Mouse (Mus musculus) midbrain, embryonic 14.5 days (tissue): ENCODE measurements around the gene Iqce. TPM values are rescaled to one million over a fixed set of nuclear protein-coding genes. Genes with fewer than 3 reads are reported as not detected.

ENCODE experiments used
- ATAC-seq: fragments of 200-750 bp; cut with Nextera tagmentation; 2 replicates; pipeline ENCODE4 v1.8.0; 2017; ENCODE audit warnings: moderate number of reproducible peaks, moderate library complexity; ENCODE audit not compliant: low FRiP score, low TSS enrichment
- DNase-seq: peaks from one replicate; pipeline ENCODE4 v3.0.0-alpha.2; 2015
- H3K27ac ChIP-seq: fragments of 300-500 bp; sonication (generic); replicated peaks from 2 replicates; pipeline ENCODE4 v1.5.1; 2014; ENCODE audit warnings: mild to moderate bottlenecking, low read depth, low read length, moderate library complexity
- H3K27me3 ChIP-seq: fragments of 300-500 bp; sonication (generic); 2 replicates; pipeline ENCODE4 v1.6.1; 2014; ENCODE audit warnings: low read length, control low read depth, mixed read lengths; ENCODE audit not compliant: control insufficient read depth, insufficient read depth
- H3K36me3 ChIP-seq: fragments of 300-500 bp; sonication (generic); 2 replicates; pipeline ENCODE4 v1.6.1; 2014; ENCODE audit warnings: low read length, control low read depth; ENCODE audit not compliant: control insufficient read depth, insufficient read depth
- H3K4me1 ChIP-seq: fragments of 300-500 bp; sonication (generic); 2 replicates; pipeline ENCODE4 v1.6.1; 2014; ENCODE audit warnings: mild to moderate bottlenecking, antibody characterized with exemption, low read length, control low read depth; ENCODE audit not compliant: control insufficient read depth, insufficient read depth
- H3K4me2 ChIP-seq: fragments of 300-500 bp; sonication (generic); 2 replicates; pipeline ENCODE4 v1.6.1; 2014; ENCODE audit warnings: mild to moderate bottlenecking, low read length, moderate library complexity
- H3K4me3 ChIP-seq: fragments of 300-500 bp; sonication (generic); replicated peaks from 2 replicates; pipeline ENCODE4 v1.5.1; 2014; ENCODE audit warnings: low read depth, low read length
- H3K9ac ChIP-seq: fragments of 300-500 bp; sonication (generic); replicated peaks from 2 replicates; pipeline ENCODE4 v1.6.1; 2014; ENCODE audit warnings: mild to moderate bottlenecking, low read length, moderate library complexity
- H3K9me3 ChIP-seq: fragments of 300-500 bp; sonication (generic); 2 replicates; pipeline ENCODE4 v1.6.1; 2016; ENCODE audit warnings: low read length, control low read depth, mixed read lengths; ENCODE audit not compliant: control insufficient read depth
- WGBS: fragments of 180-500 bp; shearing (Covaris S2); extraction: QIAGEN DNeasy Blood & Tissue Kit; methylation state at CpG from one replicate; pipeline ENCODE4 v1.1.7; 2014; 5-methylcytosine and 5-hydroxymethylcytosine counted together
- polyA plus RNA-seq: library from polyadenylated mRNA; unstranded; fragments of >200 nt; fragmentation: Nextera tagmentation; extraction: Ambion mirVana; gene quantifications from 2 replicates; pipeline ENCODE4 v1.2.1, GENCODE M21; 2014

Gene Iqce
- polyA plus RNA-seq, 1 experiment from 2014 or later, result 25.0 TPM

DNA sequence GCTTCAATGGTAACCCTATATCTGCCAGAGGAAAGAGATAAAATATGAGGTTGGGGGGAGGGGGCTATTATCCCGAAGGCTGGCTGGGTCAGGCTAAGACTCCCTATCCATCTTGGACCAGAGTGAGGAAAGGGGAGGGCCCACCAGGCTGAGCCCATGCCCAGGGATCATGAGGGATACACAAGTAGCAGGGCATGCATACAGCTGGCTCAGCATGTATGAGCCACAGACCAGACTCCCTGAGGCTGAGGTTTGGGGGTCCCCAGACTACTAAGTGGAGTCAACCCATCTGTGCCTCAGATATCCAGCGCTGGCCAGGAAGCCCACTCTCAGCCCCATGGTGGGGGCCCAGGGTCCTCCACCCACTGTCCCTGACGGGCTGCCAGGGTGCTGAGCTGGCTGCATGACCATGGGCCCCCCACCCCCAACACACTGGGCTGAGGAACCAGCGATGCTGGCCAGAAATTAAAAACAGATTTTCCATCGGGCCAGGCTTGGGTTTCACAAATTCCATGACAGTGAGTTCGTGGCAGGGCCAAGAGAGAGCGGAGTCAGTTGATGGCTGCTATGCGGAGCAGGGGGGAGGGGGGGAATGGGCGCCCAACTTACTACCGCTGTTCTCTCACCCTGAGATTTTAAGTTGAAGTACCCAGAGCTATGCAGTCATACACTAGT lies 60.8 kb downstream of the Iqce start:
- 79% methylated on average over 10 of the region's 10 CpGs for WGBS
- H3K9me3 ChIP-seq, result no peaks in the 10 kb centered on the region
- H3K9ac ChIP-seq, result no peak overlapping the region
- peaks cover 33% of the 10 kb centered on the region for H3K4me1 ChIP-seq
- no peak overlapping the region for H3K4me2 ChIP-seq
- no peak for DNase-seq
- H3K27ac ChIP-seq, result no peak overlapping the region
- no peak for ATAC-seq
- no peaks in the 10 kb centered on the region for H3K27me3 ChIP-seq
- H3K4me3 ChIP-seq, result no peak overlapping the region
- H3K36me3 ChIP-seq, result peaks cover 52% of the 10 kb centered on the region

DNA sequence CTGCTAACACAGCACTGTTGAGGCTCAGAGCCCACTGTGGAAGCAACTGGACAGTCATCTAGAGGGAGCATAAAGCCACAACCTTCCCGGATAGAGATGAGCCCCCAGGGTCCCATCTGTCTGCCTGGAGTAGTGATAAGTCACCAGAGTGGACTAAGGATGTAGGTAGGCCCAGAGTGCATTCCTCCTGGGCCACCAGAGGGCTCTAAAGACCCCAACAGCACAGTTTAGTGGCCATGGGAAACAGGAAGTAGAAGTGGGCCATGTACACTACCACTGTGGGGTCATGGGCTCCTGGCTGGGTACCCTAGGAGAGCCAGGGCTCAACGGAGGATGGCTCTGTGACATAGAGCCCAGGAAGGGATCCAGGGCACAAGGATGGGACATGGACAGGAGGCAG lies 61.4 kb downstream of the Iqce start:
- Histone ChIP-seq H3K27me3 (no peaks in the 10 kb centered on the region), H3K4me2 (no peak overlapping the region), H3K36me3 (peaks cover 56% of the 10 kb centered on the region), H3K9ac (no peak overlapping the region), H3K9me3 (no peaks in the 10 kb centered on the region), H3K4me1 (peaks cover 27% of the 10 kb centered on the region), H3K4me3 (no peak overlapping the region), H3K27ac (no peak overlapping the region)
- no peak for ATAC-seq
- no peak for DNase-seq
- 80% methylated on average over 2 of the region's 2 CpGs for WGBS

DNA sequence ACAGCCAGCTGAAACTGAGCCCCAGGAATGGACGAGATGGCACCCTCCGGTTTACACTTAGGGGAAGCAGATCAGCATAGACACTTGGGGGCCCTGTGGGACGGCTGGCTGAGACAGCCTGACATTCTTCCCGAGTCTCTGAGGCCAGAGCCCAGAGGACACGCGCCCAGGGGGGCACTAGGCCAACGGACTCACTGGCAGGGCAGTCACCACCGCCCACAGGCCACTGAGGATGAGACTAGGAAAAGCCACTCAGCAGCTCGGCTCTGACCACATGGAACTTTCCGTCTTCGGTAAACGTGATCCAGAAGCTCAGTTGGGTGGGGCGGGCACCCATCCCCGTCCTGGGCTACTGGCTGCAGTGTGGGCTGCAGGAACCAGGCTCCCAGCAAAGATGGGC lies 62.3 kb downstream of the Iqce start:
- Histone ChIP-seq H3K27me3 (no peaks in the 10 kb centered on the region), H3K9me3 (no peaks in the 10 kb centered on the region), H3K4me2 (no peak overlapping the region), H3K9ac (no peak overlapping the region; the same call in 1 of the 2 replicates), H3K27ac (no peak overlapping the region), H3K4me1 (peaks cover 18% of the 10 kb centered on the region), H3K4me3 (no peak overlapping the region), H3K36me3 (peaks cover 60% of the 10 kb centered on the region)
- DNase-seq, result no peak
- 90% methylated on average over 14 of the region's 14 CpGs for WGBS
- no peak for ATAC-seq

- H3K4me1 ChIP-seq, result peaks cover 15% of the 10 kb centered on the region; the same call in 1 of the 2 replicates
Observed at GRCm38 (mm10) chr5:140639312-140639711, 62.9 kb downstream of the Iqce start.

DNA sequence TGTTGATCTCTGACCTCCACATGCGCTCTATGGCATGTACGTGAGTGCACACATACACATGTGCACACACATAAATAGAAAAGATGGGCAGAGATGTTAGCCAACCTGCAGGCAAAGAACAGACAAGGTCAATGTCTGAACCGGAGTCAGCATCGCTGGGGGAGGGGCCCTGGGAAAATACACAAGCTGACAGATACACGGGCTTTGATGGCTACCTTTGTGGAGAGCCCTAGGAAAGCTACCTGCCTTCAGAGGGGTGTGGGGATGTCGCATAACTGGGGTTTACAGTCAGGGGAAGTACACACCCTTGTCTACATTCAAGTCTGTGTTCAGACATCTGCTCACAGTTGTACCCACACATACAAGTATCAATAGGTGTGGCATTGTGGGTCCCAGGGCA lies 63.7 kb downstream of the Iqce start:
- Histone ChIP-seq H3K4me2 (no peak overlapping the region), H3K4me1 (peaks cover 15% of the 10 kb centered on the region; the same call in 1 of the 2 replicates), H3K27me3 (no peaks in the 10 kb centered on the region), H3K9me3 (no peaks in the 10 kb centered on the region), H3K4me3 (no peak overlapping the region), H3K27ac (no peak overlapping the region), H3K9ac (no peak overlapping the region), H3K36me3 (peaks cover 60% of the 10 kb centered on the region)
- 94% methylated on average over 6 of the region's 6 CpGs for WGBS
- DNase-seq, result no peak
- no peak for ATAC-seq

More at GRCm38 (mm10) chr5:140639312-140639711, 62.9 kb downstream of the Iqce start:
- Histone ChIP-seq H3K9me3 (no peaks in the 10 kb centered on the region), H3K36me3 (peaks cover 60% of the 10 kb centered on the region), H3K27ac (no peak overlapping the region), H3K27me3 (no peaks in the 10 kb centered on the region), H3K4me3 (no peak overlapping the region), H3K9ac (no peak overlapping the region), H3K4me2 (no peak overlapping the region)
- no peak for DNase-seq
- no peak for ATAC-seq
- WGBS, result 92% methylated on average over 4 of the region's 4 CpGs

- H3K36me3 ChIP-seq, result peaks cover 65% of the 10 kb centered on the region
- DNase-seq (no peak), ATAC-seq (no peak)
- H3K9ac ChIP-seq, result no peak overlapping the region
- H3K4me1 ChIP-seq, result peaks cover 15% of the 10 kb centered on the region; the same call in 1 of the 2 replicates
- WGBS, result 91% methylated on average over 3 of the region's 3 CpGs
- no peaks in the 10 kb centered on the region for H3K27me3 ChIP-seq
- no peak overlapping the region for H3K4me3 ChIP-seq
- no peaks in the 10 kb centered on the region for H3K9me3 ChIP-seq
- H3K4me2 ChIP-seq, result no peak overlapping the region
- H3K27ac ChIP-seq, result no peak overlapping the region
Observed at GRCm38 (mm10) chr5:140637989-140638388, 64.2 kb downstream of the Iqce start.

DNA sequence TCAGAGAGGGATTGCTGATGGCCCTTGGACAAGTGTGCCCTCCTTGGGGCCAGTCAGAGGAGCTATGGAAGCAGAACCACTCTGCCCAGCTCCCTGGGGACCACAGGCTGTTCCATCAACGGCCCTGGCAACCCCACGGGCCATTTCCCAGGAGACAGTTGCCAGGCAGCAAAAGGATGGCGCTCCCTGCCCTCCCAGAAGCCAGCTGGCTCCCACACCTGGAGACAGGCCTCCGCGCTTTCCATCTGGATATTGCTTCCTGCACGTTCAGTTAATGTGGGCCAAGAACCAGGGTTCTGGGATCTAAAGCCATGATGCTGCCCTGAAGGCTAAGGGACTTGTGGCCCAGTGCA lies 65.1 kb downstream of the Iqce start:
- DNase-seq (no peak), ATAC-seq (no peak)
- Histone ChIP-seq H3K9me3 (no peaks in the 10 kb centered on the region), H3K27me3 (no peaks in the 10 kb centered on the region), H3K4me1 (peaks cover 11% of the 10 kb centered on the region; the same call in 1 of the 2 replicates), H3K27ac (0 out of 2 replicates have a peak overlapping the region, but pooled peaks have one; percentile 13), H3K9ac (no peak overlapping the region), H3K4me3 (no peak overlapping the region), H3K36me3 (peaks cover 74% of the 10 kb centered on the region), H3K4me2 (no peak overlapping the region)
- 68% methylated on average over 6 of the region's 6 CpGs for WGBS

- no peaks in the 10 kb centered on the region for H3K9me3 ChIP-seq
- no peak overlapping the region for H3K9ac ChIP-seq
- 98% methylated on average over 7 of the region's 7 CpGs for WGBS
- DNase-seq (no peak), ATAC-seq (no peak)
- peaks cover 80% of the 10 kb centered on the region for H3K36me3 ChIP-seq
- peaks cover 10% of the 10 kb centered on the region; the same call in 1 of the 2 replicates for H3K4me1 ChIP-seq
- H3K27me3 ChIP-seq, result no peaks in the 10 kb centered on the region
- H3K4me3 ChIP-seq, result no peak overlapping the region
- H3K4me2 ChIP-seq, result no peak overlapping the region
- no peak overlapping the region for H3K27ac ChIP-seq
Observed at GRCm38 (mm10) chr5:140636316-140637057, 65.7 kb downstream of the Iqce start.
